Mouse (Mus musculus) spleen, adult 2 months (tissue): ENCODE measurements around the gene Hist2h2aa1. TPM values are rescaled to one million over a fixed set of nuclear protein-coding genes. Genes with fewer than 3 reads are reported as not detected.

ENCODE experiments used
- DNase-seq, 2 experiments: peaks; one replicate each; pipeline versions ENCODE4 v3.0.0 to v3.0.0-alpha.2; 2012 to 2021; ENCODE audit warnings: low spot score in 2 of 2, low read depth in 1 of 2
- H3K27ac ChIP-seq: fragments of 200-500 bp; 2 replicates; pipeline ENCODE4 v1.5.1; 2012; ENCODE audit warnings: low read length, inconsistent platforms; ENCODE audit not compliant: insufficient read depth
- H3K27me3 ChIP-seq: fragments of 200-500 bp; 2 replicates; pipeline ENCODE4 v1.6.1; 2012; ENCODE audit warnings: mild to moderate bottlenecking, moderate library complexity, low read length, inconsistent platforms; ENCODE audit not compliant: control insufficient read depth, insufficient read depth
- H3K36me3 ChIP-seq: fragments of 200-500 bp; 2 replicates; pipeline ENCODE4 v1.6.1; 2012; ENCODE audit warnings: mild to moderate bottlenecking, low read length, inconsistent platforms; ENCODE audit not compliant: control insufficient read depth, insufficient read depth
- H3K4me1 ChIP-seq: fragments of 200-500 bp; 2 replicates; pipeline ENCODE4 v1.6.1; 2011; ENCODE audit warnings: inconsistent platforms; ENCODE audit not compliant: control insufficient read depth, insufficient read depth, insufficient read length
- H3K4me3 ChIP-seq: fragments of 200-500 bp; 2 replicates; pipeline ENCODE4 v1.5.1; 2011; ENCODE audit warnings: mild to moderate bottlenecking, inconsistent platforms; ENCODE audit not compliant: insufficient read depth, insufficient read length; ENCODE audit errors: extremely low read depth
- CTCF ChIP-seq: fragments of 200-500 bp; IDR thresholded peaks from 2 replicates; pipeline ENCODE4 v1.5.1; 2011; ENCODE audit warnings: mild to moderate bottlenecking, inconsistent platforms; ENCODE audit not compliant: insufficient read depth, insufficient read length, insufficient replicate concordance; ENCODE audit errors: extremely low read depth
- POLR2A ChIP-seq: fragments of 200-500 bp; IDR thresholded peaks from 2 replicates; pipeline ENCODE4 v1.6.1; 2011; ENCODE audit warnings: low read depth, low read length, inconsistent platforms
- WGBS: fragments of 180-500 bp; shearing (Covaris S2); methylation state at CpG from one replicate; pipeline ENCODE4 v1.1.7; 2018; 5-methylcytosine and 5-hydroxymethylcytosine counted together
- polyA plus RNA-seq: library from polyadenylated mRNA; depleted of rRNA; stranded (reverse); fragments of >200 nt; gene quantifications from 2 replicates; pipeline ENCODE4 v1.2.3, GENCODE M21; 2012

Hist2h2aa1 gene
- polyA plus RNA-seq, 1 experiment, result 95.6 TPM

DNA sequence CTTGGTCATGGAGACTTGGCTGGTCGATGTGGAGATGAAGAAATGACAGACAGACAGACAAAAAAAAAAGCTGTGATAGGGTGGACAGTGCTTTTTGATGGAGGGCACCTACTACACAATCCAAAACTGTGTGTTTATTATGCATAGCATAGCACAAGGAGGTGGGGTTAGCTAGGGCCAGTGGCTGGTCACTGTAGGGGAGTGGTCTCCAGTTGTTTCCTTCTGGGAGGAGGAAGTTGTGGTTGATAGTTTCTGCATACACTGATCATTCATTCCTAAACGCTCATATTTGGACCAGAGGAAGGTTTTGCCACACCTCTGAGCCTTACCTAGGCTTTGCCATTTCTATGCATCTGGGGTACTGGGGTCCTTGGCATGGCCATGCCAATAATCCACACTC, 14.9 kb upstream of the Hist2h2aa1 start:
- H3K4me3 ChIP-seq, result no peak overlapping the region
- no peaks in the 10 kb centered on the region for H3K4me1 ChIP-seq
- no peak for DNase-seq
- H3K27me3 ChIP-seq, result no peaks in the 10 kb centered on the region
- H3K36me3 ChIP-seq, result no peaks in the 10 kb centered on the region
- TF ChIP-seq POLR2A (no peak), CTCF (no peak)
- H3K27ac ChIP-seq, result no peak overlapping the region
- 49% methylated on average over 2 of the region's 2 CpGs for WGBS

DNA sequence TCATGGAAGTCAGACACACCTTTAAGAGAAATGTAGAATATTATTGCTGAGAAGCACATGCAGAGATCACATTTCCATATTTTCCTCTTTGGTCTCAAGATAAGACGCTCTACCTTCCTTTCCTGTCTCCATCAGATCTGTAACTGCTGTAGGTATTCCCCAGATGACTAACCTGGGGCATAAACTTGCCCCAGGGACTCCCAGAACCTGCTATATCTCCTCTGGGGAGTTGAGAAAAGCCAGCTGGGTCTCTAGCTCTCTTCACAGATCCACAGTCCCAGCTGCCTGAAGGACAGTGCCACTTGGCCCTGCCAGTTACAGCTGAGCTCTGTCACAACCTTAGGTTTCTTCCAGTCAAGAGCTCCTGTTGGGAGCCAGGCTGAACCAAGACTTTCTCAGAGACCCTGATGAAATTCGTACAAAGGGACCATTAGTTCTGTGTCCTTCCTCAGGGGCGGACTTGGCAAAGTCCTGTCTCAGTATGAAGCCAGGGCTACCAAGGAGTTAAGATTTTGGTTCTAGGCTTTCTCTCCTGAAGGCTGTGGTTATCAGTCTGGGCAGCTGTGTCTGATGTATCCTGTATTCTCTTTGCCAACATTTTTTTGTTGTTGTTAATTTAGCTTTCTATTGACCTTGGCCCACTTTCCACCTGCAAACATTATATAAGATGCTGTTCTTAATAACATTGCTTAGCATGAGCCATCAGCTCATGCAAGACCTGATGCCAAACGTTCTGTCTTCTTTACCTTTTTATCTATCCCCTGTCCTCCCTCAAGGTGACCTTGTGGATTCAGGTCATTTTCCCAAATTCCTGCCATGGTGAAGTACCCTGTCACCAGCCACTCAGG, 14.2 kb upstream of the Hist2h2aa1 start:
- H3K4me3 ChIP-seq, result no peak overlapping the region
- no peaks in the 10 kb centered on the region for H3K4me1 ChIP-seq
- no peaks in the 10 kb centered on the region for H3K36me3 ChIP-seq
- H3K27ac ChIP-seq, result no peak overlapping the region
- H3K27me3 ChIP-seq, result no peaks in the 10 kb centered on the region
- TF ChIP-seq POLR2A (no peak), CTCF (no peak)
- 76% methylated on average over 4 of the region's 4 CpGs for WGBS
- no peak for DNase-seq

DNA sequence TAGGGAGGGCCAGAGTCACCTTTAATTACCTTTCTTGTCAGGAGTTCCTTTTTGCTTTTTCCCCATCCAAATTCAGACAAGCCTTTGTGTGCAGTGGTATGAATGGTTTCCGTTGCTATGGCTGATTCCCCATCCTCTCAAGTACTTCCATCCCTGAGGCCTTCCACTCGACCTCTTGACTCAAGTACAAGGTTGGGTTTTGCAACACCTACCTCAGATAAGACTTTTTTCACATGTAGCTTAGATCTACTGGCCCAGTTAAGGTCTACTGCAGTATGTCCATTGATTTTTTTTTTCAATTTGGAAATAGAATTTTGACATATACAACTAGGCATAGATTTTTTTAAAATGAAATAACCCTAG, 13.6 kb upstream of the Hist2h2aa1 start:
- no peaks in the 10 kb centered on the region for H3K27me3 ChIP-seq
- H3K4me3 ChIP-seq, result no peak overlapping the region
- WGBS, result 79% methylated on average over 2 of the region's 2 CpGs
- H3K36me3 ChIP-seq, result no peaks in the 10 kb centered on the region
- H3K4me1 ChIP-seq, result no peaks in the 10 kb centered on the region
- no peak overlapping the region for H3K27ac ChIP-seq
- TF ChIP-seq POLR2A (no peak), CTCF (no peak)
- DNase-seq, result no peak

DNA sequence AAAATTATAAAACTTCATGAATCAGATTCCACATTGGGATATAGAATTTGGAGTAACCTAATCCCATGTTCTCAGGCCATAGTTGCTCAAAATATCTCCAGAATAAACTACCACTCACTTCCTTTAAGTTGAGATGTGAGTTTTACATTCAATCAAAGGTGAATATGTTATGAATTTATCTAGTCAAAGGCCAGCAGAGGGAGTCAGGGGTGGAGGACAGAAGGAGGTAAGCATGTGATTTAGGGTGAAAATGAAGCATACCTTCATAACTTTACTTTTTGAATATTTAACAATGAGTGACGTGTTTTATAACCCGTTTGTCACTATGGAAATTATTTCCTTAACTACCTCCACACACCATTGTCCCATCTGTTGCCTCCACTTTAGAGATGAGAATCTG, 10.4 kb upstream of the Hist2h2aa1 start:
- Histone ChIP-seq H3K4me1 (no peaks in the 10 kb centered on the region), H3K36me3 (no peaks in the 10 kb centered on the region), H3K4me3 (no peak overlapping the region), H3K27ac (no peak overlapping the region), H3K27me3 (no peaks in the 10 kb centered on the region)
- DNase-seq, result no peak
- 78% methylated on average over 2 of the region's 2 CpGs for WGBS
- no peak for TF ChIP-seq CTCF
- TF ChIP-seq POLR2A, result no peak

DNA sequence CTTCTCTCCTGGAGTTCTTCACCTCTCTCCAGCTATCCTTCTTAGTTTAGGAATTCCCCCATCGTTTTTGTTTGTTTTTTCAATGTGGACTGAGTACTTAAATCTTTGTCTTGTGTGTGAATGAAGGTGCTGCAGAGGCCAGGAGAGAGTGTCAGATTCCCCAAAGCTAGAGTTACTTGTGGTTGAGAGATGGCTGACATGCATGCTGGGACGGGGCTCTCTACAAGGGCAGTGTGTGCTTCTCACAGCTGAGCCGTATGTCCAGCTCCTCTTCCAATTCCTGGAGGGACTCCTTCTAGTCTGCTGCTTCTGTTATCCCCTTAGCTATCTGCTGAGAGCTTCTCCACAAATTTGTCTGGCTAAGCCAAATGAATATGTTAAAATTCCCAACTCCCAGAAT, 9.5 kb upstream of the Hist2h2aa1 start:
- DNase-seq, result no peak
- no peaks in the 10 kb centered on the region for H3K27me3 ChIP-seq
- H3K27ac ChIP-seq, result no peak overlapping the region
- H3K4me1 ChIP-seq, result peaks cover 1% of the 10 kb centered on the region; the same call in 1 of the 2 replicates
- TF ChIP-seq POLR2A (no peak), CTCF (no peak)
- WGBS, result 84% methylated on average over 3 of the region's 3 CpGs
- no peaks in the 10 kb centered on the region for H3K36me3 ChIP-seq
- no peak overlapping the region for H3K4me3 ChIP-seq

DNA sequence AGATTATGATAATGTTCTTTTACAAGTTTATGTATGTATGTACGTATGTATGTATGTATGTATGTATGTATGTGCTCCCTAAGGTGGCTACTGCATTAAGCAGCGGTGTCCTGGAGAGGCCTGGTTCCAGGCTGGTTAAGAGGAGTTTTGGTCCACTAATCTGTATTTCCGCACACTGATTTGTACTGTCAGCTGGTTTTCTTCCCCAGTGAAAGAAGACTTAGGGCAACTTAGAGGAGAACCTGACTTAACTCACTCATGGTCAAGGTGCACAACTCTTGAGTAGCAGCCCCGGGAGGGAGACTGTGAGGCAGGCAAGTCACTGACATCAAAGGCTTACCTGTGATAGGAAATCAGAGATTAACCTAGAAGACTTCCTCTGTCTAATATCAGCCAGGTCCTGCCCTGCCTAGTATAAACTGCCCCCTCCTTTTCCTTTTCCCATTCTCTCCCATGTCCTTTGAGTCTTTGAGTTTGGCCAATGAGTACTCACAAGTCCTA, 8.4 kb upstream of the Hist2h2aa1 start:
- 80% methylated on average over 4 of the region's 4 CpGs for WGBS
- no peaks in the 10 kb centered on the region for H3K36me3 ChIP-seq
- no peak for DNase-seq
- H3K27ac ChIP-seq, result no peak overlapping the region
- H3K4me3 ChIP-seq, result no peak overlapping the region
- no peaks in the 10 kb centered on the region for H3K27me3 ChIP-seq
- peaks cover 2% of the 10 kb centered on the region; the same call in 1 of the 2 replicates for H3K4me1 ChIP-seq
- no peak for TF ChIP-seq CTCF
- TF ChIP-seq POLR2A, result no peak

DNA sequence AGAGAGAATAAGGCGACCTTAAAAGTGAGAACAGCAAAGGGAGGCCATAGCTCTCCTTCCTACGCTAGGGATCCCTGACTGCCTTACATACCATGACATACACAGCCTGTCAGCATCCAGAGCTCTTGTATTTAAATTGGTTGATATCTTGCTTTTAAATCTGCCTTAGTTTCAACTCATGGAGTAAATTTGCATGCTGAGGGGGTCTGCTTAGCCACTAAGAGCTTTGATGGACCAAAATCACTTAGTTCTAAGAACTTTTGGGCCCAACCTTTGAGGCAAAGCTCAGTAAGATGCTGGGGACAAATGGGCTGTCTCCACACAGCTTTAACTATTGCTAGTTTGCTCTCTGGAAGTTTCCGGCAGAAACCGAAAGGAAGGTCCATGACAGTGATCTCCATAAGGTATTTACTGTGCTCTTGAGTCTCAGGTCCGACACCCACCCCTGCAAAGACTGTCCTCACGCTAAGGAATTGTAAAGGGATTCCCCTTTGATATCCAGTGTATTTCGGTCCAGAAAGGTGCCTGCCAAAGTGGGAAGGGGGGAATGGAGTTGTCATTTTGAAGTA, 7.9 kb upstream of the Hist2h2aa1 start:
- Histone ChIP-seq H3K36me3 (no peaks in the 10 kb centered on the region), H3K27ac (no peak overlapping the region)

More for the DNA sequence above, 7.9 kb upstream of the Hist2h2aa1 start:
- WGBS, result 55% methylated on average over 7 of the region's 7 CpGs
- TF ChIP-seq CTCF (no peak), POLR2A (no peak)
- Histone ChIP-seq H3K4me3 (no peak overlapping the region), H3K27me3 (no peaks in the 10 kb centered on the region), H3K4me1 (peaks cover 2% of the 10 kb centered on the region; the same call in 1 of the 2 replicates)
- DNase-seq, result no peak
